Mouse (Mus musculus): ENCODE results near the gene Ssc4d. TPM values are rescaled to one million over a fixed set of nuclear protein-coding genes. Genes with fewer than 3 reads are reported as not detected.

Gene Ssc4d
- polyA plus RNA-seq, 1 experiment from 2014 or later: 3.9 TPM

DNA sequence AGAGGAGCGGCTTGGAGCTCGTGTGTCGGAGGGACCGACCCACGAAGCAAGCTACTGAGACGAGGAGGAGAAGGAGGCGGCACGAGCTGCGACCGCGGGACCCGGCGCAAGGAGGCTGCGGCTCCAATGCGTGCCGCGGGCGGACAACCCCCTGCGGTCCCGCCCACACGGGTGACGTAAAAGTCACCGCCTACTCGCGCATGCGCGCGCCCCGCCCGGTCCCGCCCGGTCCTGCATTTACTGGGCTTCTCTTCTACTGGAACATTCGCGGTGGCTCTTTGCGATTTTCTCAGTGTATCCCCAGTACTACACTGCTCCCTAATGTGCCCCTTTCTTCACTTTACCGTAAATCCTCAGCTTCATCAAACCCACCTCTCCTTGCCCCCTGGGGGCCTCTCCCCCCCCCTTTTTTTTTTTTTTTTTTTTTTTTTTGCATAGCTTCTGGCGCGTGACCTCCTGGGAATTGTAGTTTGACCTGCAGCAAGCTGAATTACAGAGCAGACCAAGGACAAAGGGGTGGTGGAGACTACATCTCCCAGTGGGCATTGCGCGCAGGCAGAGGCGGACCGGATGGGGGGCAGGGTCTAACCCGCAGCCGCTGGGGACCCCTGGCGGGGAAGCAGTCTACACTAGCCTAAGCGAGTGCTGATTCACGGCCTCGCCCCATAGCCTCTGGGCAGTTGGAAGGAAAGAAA lies 39.7 kb downstream of the Ssc4d start, which contains the start of gene Ywhag:
Gene Ywhag (minus strand): TSS at position 136 of the 695 bp plus-strand sequence.
- no peaks in the 10 kb centered on the region for H3K9me3 ChIP-seq
- peak within 1 kb of the TSS; percentile 95 for H3K4me3 ChIP-seq
- peak within 1 kb of the TSS; percentile 93 for H3K9ac ChIP-seq
- ATAC-seq (ENCODE audit: insufficient number of reproducible peaks, insufficient read depth, low FRiP score, low TSS enrichment, low read depth): peak; percentile 95
- peak within 1 kb of the TSS; percentile 93 for H3K27ac ChIP-seq
- H3K27me3 ChIP-seq: no peaks in the 10 kb centered on the region
- WGBS: under 1% methylated on average over 48 of the region's 48 CpGs
- H3K4me1 ChIP-seq: peaks cover 30% of the 10 kb centered on the region
- H3K4me2 ChIP-seq: peak within 1 kb of the TSS; percentile 67
- H3K36me3 ChIP-seq: peaks cover 22% of the 10 kb centered on the region

DNA sequence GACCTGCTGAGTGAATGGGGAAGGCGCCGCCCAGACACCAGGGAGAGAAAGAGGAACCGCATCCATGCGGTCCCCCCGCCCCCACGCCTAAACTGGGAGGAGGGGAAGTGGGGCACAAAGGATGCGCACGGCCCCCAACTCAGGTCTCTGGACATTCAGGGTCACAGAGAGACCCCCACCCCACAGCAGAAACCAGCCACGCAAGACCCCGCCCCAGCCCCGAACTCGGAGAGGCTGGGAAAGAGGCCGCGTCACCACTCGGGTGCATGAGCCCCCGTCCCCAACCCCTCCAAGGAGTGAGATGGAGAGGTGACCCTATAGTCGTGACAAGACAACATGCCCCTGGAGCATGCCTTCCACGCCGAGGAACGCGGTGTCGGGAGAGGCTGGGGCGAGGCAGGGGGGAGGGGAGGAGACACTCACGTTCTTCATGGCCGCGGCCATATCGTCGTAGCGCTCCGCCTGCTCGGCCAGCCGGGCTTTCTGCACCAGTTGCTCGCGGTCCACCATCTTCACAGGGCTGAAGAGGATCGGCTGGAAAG lies 40.4 kb downstream of the Ssc4d start:
- H3K4me3 ChIP-seq: peak overlapping the region; percentile 95
- H3K36me3 ChIP-seq: peaks cover 28% of the 10 kb centered on the region
- ATAC-seq (ENCODE audit: insufficient number of reproducible peaks, insufficient read depth, low FRiP score, low TSS enrichment, low read depth): peak; percentile 50
- H3K9ac ChIP-seq: peak overlapping the region; percentile 93
- no peaks in the 10 kb centered on the region for H3K27me3 ChIP-seq
- H3K4me2 ChIP-seq: peak overlapping the region; percentile 67
- H3K9me3 ChIP-seq: no peaks in the 10 kb centered on the region
- WGBS: under 1% methylated on average over 34 of the region's 35 CpGs
- peaks cover 36% of the 10 kb centered on the region for H3K4me1 ChIP-seq
- peak overlapping the region; percentile 93 for H3K27ac ChIP-seq

DNA sequence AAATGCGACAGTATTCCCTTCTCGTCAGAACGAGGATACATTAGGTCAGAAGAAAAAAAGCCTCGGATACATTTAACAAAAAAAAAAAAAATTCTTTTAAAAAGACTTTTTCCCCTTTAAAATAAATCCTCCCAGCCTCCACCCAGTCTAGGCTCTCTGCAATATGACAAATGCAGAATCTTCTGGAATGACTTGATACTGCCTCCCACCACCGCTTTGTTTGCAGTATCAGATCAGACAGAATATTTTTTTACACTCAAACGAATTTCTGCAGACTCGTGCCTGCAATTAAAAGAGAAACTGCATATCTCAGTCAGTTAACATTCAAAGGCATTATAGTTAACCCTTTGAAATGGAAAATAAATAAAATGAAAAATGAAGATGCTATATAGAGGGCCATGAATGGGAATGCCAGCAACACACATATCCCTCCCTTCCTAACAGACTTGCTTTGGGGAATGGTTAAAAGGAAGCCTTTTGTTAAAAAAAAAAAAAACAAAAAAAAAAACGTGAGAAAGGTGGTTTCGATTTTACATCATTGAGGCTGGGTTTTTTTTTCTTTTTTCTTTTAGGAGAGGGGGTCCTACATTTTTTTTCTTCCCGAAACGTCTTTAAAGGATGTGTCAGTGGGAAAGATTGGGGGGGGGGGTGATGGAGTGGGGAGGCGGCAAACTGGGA lies 41.0 kb downstream of the Ssc4d start:
- Histone ChIP-seq H3K36me3 (peaks cover 31% of the 10 kb centered on the region), H3K4me3 (peak overlapping the region; percentile 95), H3K9ac (peak overlapping the region; percentile 93), H3K27me3 (no peaks in the 10 kb centered on the region), H3K9me3 (no peaks in the 10 kb centered on the region), H3K4me2 (peak overlapping the region; percentile 67), H3K4me1 (peaks cover 36% of the 10 kb centered on the region), H3K27ac (peak overlapping the region; percentile 93)
- ATAC-seq (ENCODE audit: insufficient number of reproducible peaks, insufficient read depth, low FRiP score, low TSS enrichment, low read depth): no peak
- 8% methylated on average over 12 of the region's 12 CpGs for WGBS

DNA sequence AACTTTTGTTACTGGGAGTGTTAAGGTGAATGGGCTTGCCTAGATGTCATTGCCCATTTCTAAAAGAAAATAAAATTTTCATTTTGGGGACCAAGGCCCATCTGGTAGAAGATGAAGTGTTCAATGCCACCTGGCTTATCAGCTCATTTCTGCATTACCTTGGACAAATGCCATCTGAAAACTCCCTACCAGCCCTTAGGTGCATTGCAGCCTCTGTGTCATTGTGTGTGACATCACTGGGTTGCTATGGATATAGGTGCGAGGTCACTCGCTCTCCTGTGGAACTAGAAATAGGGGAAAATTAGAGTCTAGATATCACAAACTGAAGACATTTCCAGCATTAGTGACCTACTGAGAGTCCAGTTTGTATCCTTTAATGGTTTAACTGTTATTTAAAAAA lies 42.0 kb downstream of the Ssc4d start:
- Histone ChIP-seq H3K9ac (no peak overlapping the region), H3K27me3 (no peaks in the 10 kb centered on the region), H3K4me3 (peak overlapping the region; percentile 9; the same call in 1 of the 2 replicates), H3K4me1 (peaks cover 36% of the 10 kb centered on the region), H3K27ac (no peak overlapping the region), H3K36me3 (peaks cover 41% of the 10 kb centered on the region), H3K9me3 (no peaks in the 10 kb centered on the region), H3K4me2 (peak overlapping the region; percentile 67)
- WGBS: 76% methylated on average over 2 of the region's 2 CpGs
- no peak for ATAC-seq (ENCODE audit: insufficient number of reproducible peaks, insufficient read depth, low FRiP score, low TSS enrichment, low read depth)

DNA sequence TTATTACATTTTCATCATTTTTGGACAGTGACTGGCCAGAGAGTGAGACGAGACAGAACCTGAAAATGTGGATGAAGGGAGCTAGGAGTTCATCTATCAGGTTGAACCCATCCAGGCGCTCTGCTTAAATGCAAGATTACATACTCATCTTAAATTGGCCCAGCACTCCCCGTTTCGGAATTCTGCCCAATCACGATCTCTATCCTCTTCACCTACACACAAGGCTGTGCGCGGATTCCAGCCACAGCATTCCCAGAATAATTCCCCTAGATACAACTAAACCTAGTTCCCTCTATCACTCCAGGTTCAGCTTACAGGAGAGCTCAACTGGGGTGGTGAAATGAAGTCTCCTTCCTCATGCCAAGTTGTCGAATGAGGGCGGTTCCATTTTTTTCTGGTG lies 42.8 kb downstream of the Ssc4d start:
- 89% methylated on average over 9 of the region's 9 CpGs for WGBS
- no peak overlapping the region for H3K9ac ChIP-seq
- no peak overlapping the region for H3K4me2 ChIP-seq
- no peak overlapping the region for H3K4me3 ChIP-seq
- H3K9me3 ChIP-seq: no peaks in the 10 kb centered on the region
- peaks cover 36% of the 10 kb centered on the region for H3K4me1 ChIP-seq
- peaks cover 49% of the 10 kb centered on the region for H3K36me3 ChIP-seq
- no peak for ATAC-seq (ENCODE audit: insufficient number of reproducible peaks, insufficient read depth, low FRiP score, low TSS enrichment, low read depth)
- no peak overlapping the region for H3K27ac ChIP-seq
- H3K27me3 ChIP-seq: no peaks in the 10 kb centered on the region

DNA sequence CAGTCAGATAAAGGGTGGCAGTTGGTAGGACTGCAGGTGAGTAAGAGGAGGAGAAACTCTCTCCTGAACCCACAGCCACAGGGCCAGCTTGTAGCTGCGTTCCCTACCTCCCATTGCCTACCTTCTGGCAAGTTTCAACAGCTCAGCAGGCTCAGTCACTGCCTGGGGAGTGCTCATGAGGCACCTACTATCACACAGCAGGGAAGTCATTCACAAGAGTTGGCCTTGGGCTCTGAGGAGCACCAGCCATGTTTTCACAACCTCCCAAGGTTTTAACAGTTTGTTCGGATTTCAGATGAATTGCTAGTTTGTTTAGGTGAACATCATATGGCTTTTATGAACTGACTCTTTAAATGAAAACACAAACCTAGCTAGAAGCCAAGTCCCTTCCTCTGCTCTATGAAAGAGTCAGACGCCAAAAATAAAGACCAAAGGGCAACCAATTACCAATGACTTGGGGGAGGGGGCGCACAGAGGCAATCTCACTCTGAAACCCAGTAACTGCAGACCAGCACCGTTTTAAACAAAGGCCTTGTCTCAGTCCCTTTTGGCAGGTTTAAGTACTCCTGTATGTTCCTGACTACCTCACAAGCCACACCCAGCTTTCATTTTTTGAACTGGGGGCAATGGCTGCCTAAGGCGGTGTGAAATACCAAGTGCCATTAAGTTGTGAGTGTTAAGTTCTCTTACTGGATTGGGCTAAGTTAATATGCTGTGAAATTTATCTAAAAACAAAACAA lies 44.5 kb downstream of the Ssc4d start:
- ATAC-seq (ENCODE audit: insufficient number of reproducible peaks, insufficient read depth, low FRiP score, low TSS enrichment, low read depth): no peak
- H3K4me2 ChIP-seq: no peak overlapping the region
- H3K36me3 ChIP-seq: peaks cover 57% of the 10 kb centered on the region
- WGBS: 65% methylated on average over 6 of the region's 6 CpGs
- H3K27ac ChIP-seq: no peak overlapping the region
- H3K4me1 ChIP-seq: peaks cover 37% of the 10 kb centered on the region
- no peaks in the 10 kb centered on the region for H3K9me3 ChIP-seq
- no peaks in the 10 kb centered on the region for H3K27me3 ChIP-seq
- no peak overlapping the region for H3K9ac ChIP-seq
- H3K4me3 ChIP-seq: no peak overlapping the region

DNA sequence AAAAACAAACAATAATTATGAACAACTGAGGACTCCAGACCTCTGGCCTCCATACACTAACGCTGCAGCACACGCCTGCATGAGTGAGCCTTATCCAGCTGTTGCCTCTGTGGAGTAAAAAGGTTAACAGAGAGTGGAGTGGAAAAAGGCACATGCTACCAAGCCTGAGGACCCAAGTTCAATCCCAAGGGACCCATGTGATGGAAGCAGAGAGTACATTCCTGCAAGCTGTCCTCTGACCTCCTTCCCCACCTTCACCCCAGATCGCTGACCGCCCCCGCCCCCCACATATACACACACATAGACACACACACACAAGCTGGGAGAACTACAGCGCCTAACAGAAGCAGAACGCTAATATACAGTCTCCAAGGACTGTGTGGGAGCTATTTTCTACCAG lies 50.4 kb downstream of the Ssc4d start:
- Histone ChIP-seq H3K9ac (no peak overlapping the region), H3K36me3 (peaks cover 76% of the 10 kb centered on the region), H3K27ac (no peak overlapping the region), H3K4me3 (no peak overlapping the region), H3K27me3 (no peaks in the 10 kb centered on the region), H3K4me1 (0 out of 2 replicates have a peak, but pooled peaks cover 7% of the 10 kb centered on the region), H3K9me3 (no peaks in the 10 kb centered on the region), H3K4me2 (no peak overlapping the region)
- 94% methylated on average over 7 of the region's 7 CpGs for WGBS
- ATAC-seq (ENCODE audit: insufficient number of reproducible peaks, insufficient read depth, low FRiP score, low TSS enrichment, low read depth): no peak

DNA sequence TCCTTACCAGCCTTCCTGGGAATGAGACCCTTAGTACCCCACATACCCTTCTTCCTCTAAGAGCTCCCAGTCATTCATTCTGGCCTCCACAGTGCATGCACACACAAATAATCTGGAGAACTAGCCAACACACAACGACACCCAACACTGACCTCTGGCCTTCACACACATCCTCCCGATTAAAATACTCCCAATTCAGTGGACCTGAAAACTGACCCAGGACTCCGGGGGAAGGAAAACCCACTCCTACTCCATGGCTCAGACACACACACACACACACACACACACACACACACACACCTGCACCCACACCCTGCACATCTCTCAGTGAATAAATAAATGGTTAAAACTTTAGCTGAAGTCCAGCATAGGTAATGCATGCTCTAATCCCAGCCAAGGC lies 54.4 kb downstream of the Ssc4d start:
- Histone ChIP-seq H3K4me2 (no peak overlapping the region), H3K27me3 (no peaks in the 10 kb centered on the region), H3K9ac (no peak overlapping the region), H3K36me3 (peaks cover 78% of the 10 kb centered on the region), H3K4me1 (no peaks in the 10 kb centered on the region), H3K9me3 (no peaks in the 10 kb centered on the region), H3K4me3 (no peak overlapping the region), H3K27ac (no peak overlapping the region)
- no peak for ATAC-seq (ENCODE audit: insufficient number of reproducible peaks, insufficient read depth, low FRiP score, low TSS enrichment, low read depth)
- WGBS: 73% methylated on average over 3 of the region's 3 CpGs

DNA sequence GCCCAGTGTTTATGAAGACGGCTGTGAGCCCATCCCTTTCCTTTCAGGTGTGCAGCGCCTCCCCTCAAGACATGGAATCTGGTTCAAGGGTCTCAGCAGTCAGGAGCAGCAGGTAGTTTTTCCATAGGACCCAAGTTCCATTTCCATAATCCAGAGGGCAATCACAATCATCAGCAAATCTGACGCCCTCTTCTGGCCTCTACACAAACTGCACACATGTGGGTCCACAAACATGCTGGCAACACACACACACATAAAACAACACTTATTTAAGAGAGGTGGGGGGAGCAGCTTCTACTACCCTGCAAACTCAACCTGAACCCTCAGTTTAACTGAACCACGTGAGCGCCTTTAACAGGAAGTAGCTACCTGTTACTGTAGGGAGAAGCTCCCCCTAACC lies 55.7 kb downstream of the Ssc4d start:
- H3K9me3 ChIP-seq: no peaks in the 10 kb centered on the region
- H3K27ac ChIP-seq: no peak overlapping the region
- H3K4me2 ChIP-seq: no peak overlapping the region
- no peaks in the 10 kb centered on the region for H3K4me1 ChIP-seq
- no peak overlapping the region for H3K4me3 ChIP-seq
- no peak overlapping the region for H3K9ac ChIP-seq
- no peak for ATAC-seq (ENCODE audit: insufficient number of reproducible peaks, insufficient read depth, low FRiP score, low TSS enrichment, low read depth)
- 92% methylated on average over 5 of the region's 5 CpGs for WGBS
- H3K36me3 ChIP-seq: peaks cover 80% of the 10 kb centered on the region
- no peaks in the 10 kb centered on the region for H3K27me3 ChIP-seq

DNA sequence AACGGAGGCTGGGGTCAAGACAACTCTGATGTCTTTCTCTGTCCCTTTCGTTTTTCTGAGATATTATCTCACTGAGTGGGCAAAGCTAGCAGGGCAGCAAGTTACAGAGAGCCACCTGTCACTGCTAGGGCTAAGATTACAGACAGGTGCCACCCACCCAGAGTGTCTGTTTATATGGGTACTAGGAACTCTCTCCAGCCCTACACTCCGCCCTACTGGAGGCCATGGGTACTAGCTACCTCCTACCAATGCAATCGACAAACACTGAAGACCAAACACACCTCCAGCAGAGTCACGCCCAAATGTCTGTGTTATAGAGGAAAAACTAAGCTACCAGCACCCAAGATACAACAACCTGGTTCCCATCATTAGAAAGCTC lies 56.3 kb downstream of the Ssc4d start:
- H3K9me3 ChIP-seq: no peaks in the 10 kb centered on the region

DNA sequence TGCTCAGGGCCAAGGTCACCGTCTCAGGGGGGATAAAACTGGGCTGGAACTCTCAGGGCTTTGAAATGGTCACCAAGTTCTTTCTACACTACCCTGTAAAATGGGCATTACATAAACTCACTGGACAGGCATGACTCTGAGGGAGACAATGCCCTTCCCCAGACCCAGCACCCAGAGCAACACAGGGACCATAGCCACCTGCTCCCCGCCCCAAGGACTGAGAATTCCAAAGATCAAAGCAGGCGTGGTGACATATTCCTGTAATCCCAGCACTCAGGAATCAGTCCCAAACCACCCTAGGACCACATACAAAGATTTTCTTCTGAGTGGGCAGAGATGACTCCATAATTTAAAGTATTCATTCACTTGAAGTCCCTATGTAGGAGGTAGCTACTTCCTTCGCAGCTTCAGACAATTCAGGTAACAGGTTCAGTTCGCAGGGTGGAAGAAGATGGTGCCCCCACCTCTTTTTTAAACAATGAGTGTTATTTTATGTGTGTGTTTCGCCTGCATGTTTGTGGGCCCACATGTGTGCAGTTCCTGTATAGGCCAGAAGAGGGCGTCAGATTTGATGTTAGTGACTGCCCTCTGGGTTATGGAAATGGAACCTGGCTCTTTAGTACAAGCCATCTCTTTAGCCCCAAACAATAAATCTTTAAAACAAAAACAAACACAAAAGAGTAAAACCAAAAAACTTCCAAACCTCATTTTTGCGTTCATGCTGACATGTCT lies 56.8 kb downstream of the Ssc4d start:
- no peak for ATAC-seq (ENCODE audit: insufficient number of reproducible peaks, insufficient read depth, low FRiP score, low TSS enrichment, low read depth)

More for the DNA sequence above, 56.3 kb downstream of the Ssc4d start:
- Histone ChIP-seq H3K4me3 (no peak overlapping the region), H3K27ac (no peak overlapping the region), H3K4me2 (no peak overlapping the region), H3K9ac (no peak overlapping the region), H3K36me3 (peaks cover 83% of the 10 kb centered on the region), H3K4me1 (no peaks in the 10 kb centered on the region), H3K27me3 (no peaks in the 10 kb centered on the region)
- no peak for ATAC-seq (ENCODE audit: insufficient number of reproducible peaks, insufficient read depth, low FRiP score, low TSS enrichment, low read depth)
- 94% methylated on average over 5 of the region's 5 CpGs for WGBS

More for the DNA sequence above, 56.8 kb downstream of the Ssc4d start:
- Histone ChIP-seq H3K9me3 (no peaks in the 10 kb centered on the region), H3K4me2 (no peak overlapping the region), H3K27ac (no peak overlapping the region), H3K4me3 (no peak overlapping the region), H3K4me1 (no peaks in the 10 kb centered on the region), H3K27me3 (no peaks in the 10 kb centered on the region), H3K36me3 (peaks cover 81% of the 10 kb centered on the region), H3K9ac (no peak overlapping the region)
- WGBS: 94% methylated on average over 8 of the region's 8 CpGs

Measured in embryonic facial prominence, embryonic 13.5 days (tissue).